Mouse (Mus musculus): ENCODE measurements at regions not wholly inside any gene's neighbourhood (a gene's known extent, or its start where the extent isn't known, plus 50 kb on each side); places are given as distances from the start of the nearest gene placed in this dataset.
"Not testable (repeated sequence)": the region's sequence is repeated elsewhere in the genome, so short reads cannot be mapped to it uniquely, and the experiment has no call there.

DNA sequence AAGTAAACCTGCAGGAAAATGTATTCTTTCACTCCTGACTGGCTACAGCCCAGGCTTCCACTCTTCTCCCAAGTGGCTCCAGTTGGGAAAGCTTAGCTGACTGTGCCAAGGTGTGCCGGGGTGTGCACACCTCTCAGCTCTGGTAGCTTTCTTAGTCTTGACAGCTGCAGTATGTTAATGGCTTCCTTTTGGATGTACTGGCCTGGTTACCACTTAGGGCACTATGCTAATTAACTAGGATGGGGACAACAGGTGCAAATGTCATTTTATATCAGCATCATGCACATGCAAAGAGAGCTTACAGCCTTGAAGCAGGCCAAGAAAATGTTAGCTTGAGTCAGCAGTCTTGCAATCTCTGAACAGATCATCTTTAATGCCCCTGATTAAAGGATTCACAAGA is 111.2 kb downstream of the Pou4f1 start:
- no peak for ATAC-seq
- no peak overlapping the region for H3K9ac ChIP-seq (ENCODE audit: low read depth, low read length)
- no peaks in the 10 kb centered on the region for H3K4me1 ChIP-seq (replicated peaks; ENCODE audit: control insufficient read depth, insufficient read depth, low read length)
- no peak overlapping the region for H3K4me3 ChIP-seq (ENCODE audit: low read depth, low read length)
- H3K4me2 ChIP-seq (replicated peaks; ENCODE audit: low read depth), result no peak overlapping the region
- H3K36me3 ChIP-seq (ENCODE audit: control insufficient read depth, insufficient read depth), result no peaks in the 10 kb centered on the region
- no peak for TF ChIP-seq CTCF (IDR thresholded peaks at IDR 0.05; ENCODE audit: low read depth)
- H3K27me3 ChIP-seq (replicated peaks; ENCODE audit: control insufficient read depth, insufficient read depth, low read length), result no peaks in the 10 kb centered on the region
- H3K9me3 ChIP-seq (ENCODE audit: control insufficient read depth), result no peaks in the 10 kb centered on the region
- H3K27ac ChIP-seq (ENCODE audit: low read depth, low read length), result no peak overlapping the region
- WGBS, result 96% methylated on average over 1 of the region's 1 CpGs

DNA sequence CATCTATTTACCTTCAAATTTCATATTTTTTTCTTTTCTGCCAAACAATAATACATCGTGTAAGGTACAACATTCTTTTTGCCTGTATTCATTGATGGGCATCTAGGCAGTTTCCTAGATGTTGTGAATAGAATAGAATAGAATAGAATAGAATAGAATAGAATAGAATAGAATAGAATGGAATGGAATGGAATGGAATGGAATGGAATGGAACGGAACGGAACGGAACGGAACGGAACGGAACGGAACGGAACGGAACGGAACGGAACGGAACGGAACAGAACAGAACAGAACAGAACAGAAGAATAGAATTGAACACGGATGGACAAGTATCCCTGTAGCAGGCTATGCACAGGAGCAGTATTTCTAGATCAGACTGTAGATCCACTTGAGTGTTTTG is 131.0 kb downstream of the Pou4f1 start:
- not testable (repeated sequence) for H3K4me3 ChIP-seq (ENCODE audit: low read depth, low read length); H3K36me3 ChIP-seq (ENCODE audit: control insufficient read depth, insufficient read depth); H3K4me2 ChIP-seq (replicated peaks; ENCODE audit: low read depth); H3K9ac ChIP-seq (ENCODE audit: low read depth, low read length); ATAC-seq; H3K4me1 ChIP-seq (replicated peaks; ENCODE audit: control insufficient read depth, insufficient read depth, low read length); H3K27me3 ChIP-seq (replicated peaks; ENCODE audit: control insufficient read depth, insufficient read depth, low read length); H3K27ac ChIP-seq (ENCODE audit: low read depth, low read length); H3K9me3 ChIP-seq (ENCODE audit: control insufficient read depth)
- 93% methylated on average over 15 of the region's 15 CpGs for WGBS

DNA sequence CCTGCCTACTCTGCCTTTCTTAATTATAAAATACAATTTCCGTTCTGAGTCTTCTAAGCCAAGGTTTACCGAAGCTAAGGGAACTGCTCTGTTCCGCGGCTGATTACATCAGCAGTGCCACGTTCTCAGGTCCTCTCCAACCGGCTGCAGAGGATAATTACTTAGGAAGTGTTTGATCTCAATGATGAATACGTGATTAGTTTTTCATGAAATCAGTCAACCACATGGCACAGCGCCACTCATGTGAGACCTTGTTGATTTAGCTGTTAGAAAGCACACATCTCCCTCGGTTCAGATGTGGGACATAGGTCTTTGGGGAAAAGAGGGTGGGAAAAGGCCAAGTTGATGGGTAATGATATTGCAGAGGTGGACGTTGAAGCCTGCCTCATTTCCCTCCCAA is 141.7 kb downstream of the Pou4f1 start:
- Histone ChIP-seq H3K36me3 (ENCODE audit: control insufficient read depth, insufficient read depth) (no peaks in the 10 kb centered on the region), H3K4me1 (replicated peaks; ENCODE audit: control insufficient read depth, insufficient read depth, low read length) (no peaks in the 10 kb centered on the region), H3K9ac (ENCODE audit: low read depth, low read length) (no peak overlapping the region), H3K27me3 (replicated peaks; ENCODE audit: control insufficient read depth, insufficient read depth, low read length) (no peaks in the 10 kb centered on the region), H3K4me2 (replicated peaks; ENCODE audit: low read depth) (no peak overlapping the region), H3K4me3 (ENCODE audit: low read depth, low read length) (no peak overlapping the region), H3K27ac (ENCODE audit: low read depth, low read length) (no peak overlapping the region), H3K9me3 (ENCODE audit: control insufficient read depth) (no peaks in the 10 kb centered on the region)
- WGBS, result 72% methylated on average over 10 of the region's 10 CpGs
- TF ChIP-seq CTCF (IDR thresholded peaks at IDR 0.05; ENCODE audit: low read depth), result no peak
- no peak for ATAC-seq

DNA sequence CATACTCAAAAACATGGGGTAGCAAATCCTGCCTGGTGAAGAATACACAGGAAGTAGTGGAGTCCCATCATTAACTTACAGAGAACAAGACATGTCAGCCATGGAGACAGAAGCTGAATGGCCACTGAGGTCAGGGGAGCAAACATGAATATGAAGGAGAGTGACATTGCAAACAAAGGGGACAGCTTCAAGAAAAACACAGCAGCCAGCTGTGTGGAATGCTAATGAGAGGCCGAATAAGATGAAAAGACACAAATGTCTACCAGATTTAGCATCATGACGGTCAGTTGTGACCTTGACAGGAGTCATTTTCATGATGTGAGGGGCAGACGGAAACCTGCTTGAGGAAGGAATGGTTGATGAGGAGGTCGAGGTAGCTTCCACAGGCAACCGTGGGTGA is 167.7 kb downstream of the Pou4f1 start:
- Histone ChIP-seq H3K4me1 (replicated peaks; ENCODE audit: control insufficient read depth, insufficient read depth, low read length) (no peaks in the 10 kb centered on the region), H3K9me3 (ENCODE audit: control insufficient read depth) (no peaks in the 10 kb centered on the region), H3K4me3 (ENCODE audit: low read depth, low read length) (no peak overlapping the region), H3K9ac (ENCODE audit: low read depth, low read length) (no peak overlapping the region), H3K27ac (ENCODE audit: low read depth, low read length) (no peak overlapping the region), H3K27me3 (replicated peaks; ENCODE audit: control insufficient read depth, insufficient read depth, low read length) (no peaks in the 10 kb centered on the region), H3K4me2 (replicated peaks; ENCODE audit: low read depth) (no peak overlapping the region), H3K36me3 (ENCODE audit: control insufficient read depth, insufficient read depth) (no peaks in the 10 kb centered on the region)
- TF ChIP-seq CTCF (IDR thresholded peaks at IDR 0.05; ENCODE audit: low read depth), result no peak
- 83% methylated on average over 5 of the region's 5 CpGs for WGBS
- ATAC-seq, result no peak

DNA sequence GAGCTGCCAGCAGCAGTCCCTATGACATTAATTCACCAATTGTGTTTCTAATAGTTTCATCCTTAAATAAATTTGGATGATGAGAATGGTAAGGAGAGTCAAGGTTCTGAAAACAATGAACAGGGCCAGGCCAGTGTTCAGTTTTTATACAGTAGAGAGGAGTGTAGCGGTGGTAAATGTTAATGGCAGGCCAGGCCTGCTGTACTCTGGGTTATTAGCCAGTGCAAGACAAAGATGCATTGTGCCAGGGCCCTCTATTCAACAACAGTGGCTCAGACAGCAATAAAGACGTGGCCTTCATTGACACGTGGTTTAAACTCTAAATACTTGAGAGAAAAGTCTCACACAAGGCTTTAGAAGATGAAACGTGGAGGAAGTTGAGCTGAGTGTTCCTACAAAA is 169.5 kb downstream of the Pou4f1 start:
- WGBS, result 42% methylated on average over 4 of the region's 4 CpGs
- Histone ChIP-seq H3K4me1 (replicated peaks; ENCODE audit: control insufficient read depth, insufficient read depth, low read length) (no peaks in the 10 kb centered on the region), H3K27me3 (replicated peaks; ENCODE audit: control insufficient read depth, insufficient read depth, low read length) (no peaks in the 10 kb centered on the region), H3K9me3 (ENCODE audit: control insufficient read depth) (no peaks in the 10 kb centered on the region), H3K36me3 (ENCODE audit: control insufficient read depth, insufficient read depth) (no peaks in the 10 kb centered on the region), H3K27ac (ENCODE audit: low read depth, low read length) (no peak overlapping the region), H3K4me3 (ENCODE audit: low read depth, low read length) (no peak overlapping the region), H3K4me2 (replicated peaks; ENCODE audit: low read depth) (no peak overlapping the region), H3K9ac (ENCODE audit: low read depth, low read length) (no peak overlapping the region)
- no peak for ATAC-seq
- TF ChIP-seq CTCF (IDR thresholded peaks at IDR 0.05; ENCODE audit: low read depth), result no peak

DNA sequence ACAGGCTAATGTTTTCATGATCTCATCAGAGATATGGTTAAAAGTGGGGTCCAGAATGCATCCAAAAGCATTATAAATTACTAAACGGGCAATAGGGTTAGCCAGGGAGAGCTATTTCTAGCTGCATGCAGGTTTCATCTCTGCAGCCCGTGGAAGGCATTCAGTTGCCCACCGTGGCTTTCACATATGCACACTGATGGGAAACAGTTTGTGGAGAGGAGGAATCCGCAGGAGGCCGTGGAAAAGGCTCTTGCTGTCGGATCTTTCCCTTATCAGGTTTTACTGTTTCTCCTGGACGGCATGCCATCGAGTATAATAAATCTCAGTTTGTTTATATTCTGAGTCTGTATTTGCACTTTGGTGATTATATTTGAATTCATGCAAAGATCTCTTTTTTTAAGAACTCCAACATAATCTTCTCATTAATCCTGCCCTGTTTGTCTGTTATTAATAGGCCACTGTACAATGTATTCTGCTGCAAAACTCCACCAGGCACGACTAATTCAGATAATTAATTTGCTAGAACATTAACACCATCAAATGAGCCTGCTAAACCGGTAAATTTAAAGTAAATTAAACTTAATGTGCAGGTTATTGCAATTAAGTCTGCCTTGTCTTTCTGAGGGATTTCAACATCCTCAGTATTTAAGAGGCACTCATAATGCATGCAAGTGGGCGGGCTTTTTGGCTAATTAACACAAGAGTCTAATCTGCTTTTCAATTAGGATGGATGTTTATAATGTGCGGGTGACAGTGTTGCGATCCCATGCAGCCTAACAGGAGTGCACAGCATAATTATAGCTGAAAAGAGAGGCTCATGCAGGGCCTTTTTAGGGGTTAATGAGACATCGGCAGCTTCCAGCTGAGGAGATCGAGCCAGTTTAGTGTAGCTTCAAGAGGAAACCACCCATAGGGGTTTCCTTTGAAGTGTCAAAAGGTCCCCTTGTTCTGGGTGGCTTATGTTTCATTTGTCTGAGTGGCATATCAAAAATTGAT is 170.2 kb downstream of the Pou4f1 start:
- Histone ChIP-seq H3K9me3 (ENCODE audit: control insufficient read depth) (no peaks in the 10 kb centered on the region), H3K4me2 (replicated peaks; ENCODE audit: low read depth) (no peak overlapping the region), H3K36me3 (ENCODE audit: control insufficient read depth, insufficient read depth) (no peaks in the 10 kb centered on the region), H3K4me1 (replicated peaks; ENCODE audit: control insufficient read depth, insufficient read depth, low read length) (no peaks in the 10 kb centered on the region), H3K9ac (ENCODE audit: low read depth, low read length) (no peak overlapping the region), H3K4me3 (ENCODE audit: low read depth, low read length) (no peak overlapping the region), H3K27ac (ENCODE audit: low read depth, low read length) (no peak overlapping the region), H3K27me3 (replicated peaks; ENCODE audit: control insufficient read depth, insufficient read depth, low read length) (no peaks in the 10 kb centered on the region)
- WGBS, result 52% methylated on average over 15 of the region's 15 CpGs
- no peak for ATAC-seq
- TF ChIP-seq CTCF (IDR thresholded peaks at IDR 0.05; ENCODE audit: low read depth), result no peak
